Mouse (Mus musculus): Measurements from ENCODE around the gene Dlgap5.

Dlgap5 gene

DNA sequence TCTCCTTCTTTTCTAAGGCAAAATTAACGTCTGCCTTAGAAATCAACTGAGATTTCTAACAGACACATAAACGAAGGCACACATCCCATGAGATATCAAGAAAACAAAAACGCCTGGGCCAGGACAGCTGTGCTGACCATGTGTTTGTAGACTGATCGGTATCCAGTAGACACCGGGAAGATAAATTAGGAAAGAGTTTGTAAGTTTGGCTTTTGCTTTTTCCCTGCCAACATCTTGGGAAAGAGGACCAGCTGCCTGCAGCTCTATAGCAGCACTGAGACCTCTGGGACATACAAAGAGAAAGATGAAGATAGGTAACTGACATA is 422 bp upstream of the Dlgap5 start:
- POLR2A ChIA-PET = interaction anchor here in 3 of 4 experiments (0.7 to 4.8 kb wide), 19 partner anchors 9 to 150 kb away, joined by 3 to 51 read pairs (median 4); partner anchors contain the start of genes Socs4 (in 2 of the 3), Wdhd1 (in 2 of the 3) and Mapk1ip1l (in 1 of the 3)

DNA sequence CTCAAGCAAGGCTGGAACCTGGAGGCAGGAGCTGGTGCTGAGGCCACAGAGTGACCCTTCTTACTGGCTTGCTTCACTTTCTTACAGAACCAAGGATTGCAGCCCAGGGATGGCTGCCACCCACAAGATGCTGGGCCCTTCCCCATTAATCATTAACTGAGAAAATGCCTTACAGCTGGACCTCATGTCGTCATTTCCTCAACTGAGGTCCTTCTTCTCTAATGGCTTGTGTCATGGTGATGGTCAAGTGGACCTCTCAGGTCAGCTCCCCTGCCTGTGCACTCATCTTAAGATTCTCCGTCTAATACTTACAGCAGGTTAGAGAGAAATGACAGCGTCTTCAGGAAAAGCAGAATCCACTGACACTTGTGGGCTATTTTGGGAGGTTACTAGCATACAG is 861 bp downstream of the Dlgap5 start:
- ChIA-PET POLR2A (interaction anchor here in 3 of 4 experiments (0.5 to 4.8 kb wide), 21 partner anchors 10 to 151 kb away, joined by 3 to 51 read pairs (median 4); partner anchors contain the start of genes Mapk1ip1l (in 1 of the 3), Socs4 (in 1 of the 3) and Wdhd1 (in 1 of the 3)), CTCF (interaction anchor here in 3 of 4 experiments (0.7 to 2.1 kb wide), 5 partner anchors 21 to 116 kb away, joined by 4 to 9 read pairs (median 5); no protein-coding TSS in a partner anchor)

More for the DNA sequence above, 422 bp upstream of the Dlgap5 start:
- CTCF ChIA-PET = interaction anchor here in 3 of 4 experiments (0.6 to 2.1 kb wide), 8 partner anchors 17 to 444 kb away, joined by 3 to 9 read pairs (median 4); no protein-coding TSS in a partner anchor

DNA sequence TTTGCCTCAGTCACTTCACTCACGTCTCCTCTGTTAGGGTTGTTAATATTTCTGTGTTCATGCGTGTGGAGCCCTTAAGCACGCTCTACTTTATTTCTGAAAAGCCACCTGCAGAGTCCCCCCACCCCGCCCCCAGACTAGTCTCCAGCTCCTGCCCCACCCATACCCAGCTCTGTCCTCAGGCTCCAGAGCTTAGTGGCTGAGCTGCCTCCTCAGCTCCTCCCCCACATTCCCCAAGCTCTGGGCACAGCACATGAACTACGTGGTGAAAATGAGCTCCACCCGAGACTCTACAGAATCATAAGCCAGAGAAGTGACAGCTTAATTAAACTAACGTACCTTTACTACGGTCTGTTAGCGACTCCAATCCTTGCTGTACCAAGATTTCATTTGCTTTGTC is 12.2 kb downstream of the Dlgap5 start:
- POLR2A ChIA-PET = interaction anchor here (0.5 to 5.1 kb wide), 27 partner anchors 8 to 149 kb away, joined by 3 to 51 read pairs (median 4); partner anchors contain the start of genes Dlgap5 (in 3 of the 4), Lgals3 (in 1 of the 4) and Mapk1ip1l (in 1 of the 4)
- CTCF ChIA-PET = interaction anchor here (0.6 to 1.5 kb wide), 14 partner anchors 9 to 1475 kb away, joined by 3 to 15 read pairs (median 3); no protein-coding TSS in a partner anchor

DNA sequence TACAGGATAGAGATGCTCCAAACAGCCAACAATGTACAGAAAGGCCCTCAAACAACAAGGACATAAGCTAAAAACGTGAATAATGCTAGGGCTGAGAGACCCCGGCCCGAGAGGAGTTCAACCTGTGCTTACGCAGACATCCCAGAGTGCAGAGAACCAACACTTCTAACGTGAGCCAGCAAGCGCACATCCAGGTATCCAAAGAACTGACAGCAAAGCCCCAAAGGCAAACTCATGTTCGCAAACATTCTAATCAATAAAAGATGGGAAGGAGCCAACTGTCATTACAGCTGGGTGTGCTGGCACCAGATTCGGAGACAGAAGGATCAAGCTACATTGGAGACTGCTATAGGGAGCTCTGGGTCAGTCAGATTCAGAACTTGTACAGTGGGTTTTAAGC is 15.5 kb downstream of the Dlgap5 start:
- POLR2A ChIA-PET = interaction anchor here in 1 of 4 experiments (1.4 to 1.5 kb wide), 4 partner anchors 14 to 166 kb away, joined by 3 to 5 read pairs (median 3); no protein-coding TSS in a partner anchor
- CTCF ChIA-PET = interaction anchor here in 2 of 4 experiments (0.6 kb wide), 2 partner anchors 61 to 243 kb away, joined by 5 to 10 read pairs; no protein-coding TSS in a partner anchor

DNA sequence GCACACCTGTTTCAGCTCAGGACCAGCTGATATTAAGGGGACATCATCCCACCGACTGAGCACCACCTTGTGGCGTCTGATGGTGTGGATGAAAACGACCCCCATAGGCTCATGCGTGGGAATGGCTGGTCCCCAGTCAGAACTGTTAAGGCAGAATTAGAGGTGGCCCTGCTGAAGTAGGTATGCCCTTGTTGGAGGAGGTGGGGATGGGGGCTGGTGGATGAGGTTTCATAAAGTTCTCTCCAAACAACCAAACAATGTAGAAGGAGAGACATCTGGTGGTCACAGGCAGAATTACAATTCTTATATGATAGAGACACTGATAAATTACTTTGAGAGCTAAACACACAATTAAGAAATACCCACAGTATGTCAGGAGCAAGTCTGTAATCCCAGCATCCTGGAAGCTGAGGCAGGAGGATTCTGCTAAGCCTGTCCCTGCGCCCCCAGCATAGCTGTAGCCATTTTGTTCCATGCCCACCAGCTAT is 22.0 kb downstream of the Dlgap5 start:
- ChIA-PET CTCF (interaction anchor here (0.5 to 3.0 kb wide), 62 partner anchors 9 to 310 kb away, joined by 3 to 23 read pairs (median 4); partner anchors contain the start of genes Dlgap5 (in 2 of the 4), Socs4 (in 2 of the 4), Mapk1ip1l (in 1 of the 4) and Wdhd1 (in 1 of the 4)), POLR2A (interaction anchor here (0.5 to 5.6 kb wide), 27 partner anchors 9 to 121 kb away, joined by 3 to 42 read pairs (median 4); partner anchors contain the start of gene Dlgap5 (in 1 of the 4))

DNA sequence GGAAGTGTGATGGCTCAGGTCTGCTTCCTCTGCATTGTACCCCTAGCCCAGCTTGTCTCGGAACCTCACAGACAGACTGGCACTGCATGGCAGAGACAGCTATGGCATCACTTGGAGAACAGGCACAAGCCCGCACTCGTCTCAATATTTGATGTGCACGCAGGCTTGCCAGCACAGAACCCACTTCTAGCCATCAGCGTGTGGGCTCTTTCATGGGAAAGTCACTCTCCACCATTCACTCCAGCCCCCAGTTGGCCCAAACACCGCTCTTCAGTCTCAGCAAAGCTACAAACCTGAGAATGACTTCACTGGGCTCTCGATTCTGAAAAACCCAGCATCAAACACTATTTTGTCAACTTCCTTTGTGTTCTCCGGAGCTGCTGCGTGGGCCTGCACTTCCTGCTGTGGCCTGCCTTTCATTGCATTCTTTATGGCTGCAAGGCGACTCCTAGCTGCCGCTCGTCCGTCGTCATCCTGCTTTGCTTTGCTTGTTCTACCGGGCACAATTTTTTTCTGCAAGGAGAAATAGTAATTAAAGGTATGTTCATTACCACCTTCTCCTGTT is 22.7 kb downstream of the Dlgap5 start:
- ChIA-PET CTCF (interaction anchor here (0.5 to 3.0 kb wide), 38 partner anchors 11 to 712 kb away, joined by 3 to 23 read pairs (median 5); partner anchors contain the start of genes Dlgap5 (in 2 of the 4), Socs4 (in 2 of the 4), Mapk1ip1l (in 1 of the 4) and Wdhd1 (in 1 of the 4)), POLR2A (interaction anchor here in 3 of 4 experiments (0.9 to 5.6 kb wide), 26 partner anchors 10 to 120 kb away, joined by 3 to 42 read pairs (median 4); no protein-coding TSS in a partner anchor)

DNA sequence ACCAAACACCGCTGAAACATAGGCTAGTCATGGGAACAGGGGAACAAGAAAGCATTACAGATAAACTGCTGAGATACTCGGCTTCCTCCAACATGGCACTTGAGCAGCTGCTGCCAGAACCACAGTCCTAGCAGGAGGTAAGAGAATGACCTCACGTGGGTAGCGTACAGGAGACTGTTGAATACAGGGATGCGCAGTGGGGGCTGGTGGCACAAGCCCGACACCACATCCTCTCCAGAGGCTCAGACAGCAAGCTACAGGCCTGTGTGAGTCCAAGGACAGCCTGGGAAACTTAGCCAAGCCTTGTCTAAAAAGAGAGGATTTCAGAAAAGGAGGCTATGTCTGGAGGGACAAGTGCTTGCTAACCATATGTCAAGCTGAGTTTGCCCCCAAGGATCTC is 23.2 kb downstream of the Dlgap5 start:
- POLR2A ChIA-PET = interaction anchor here in 2 of 4 experiments (1.3 to 5.6 kb wide), 14 partner anchors 10 to 59 kb away, joined by 3 to 42 read pairs (median 7); no protein-coding TSS in a partner anchor
- CTCF ChIA-PET = interaction anchor here (0.7 to 3.0 kb wide), 9 partner anchors 16 to 712 kb away, joined by 3 to 23 read pairs (median 9); partner anchors contain the start of genes Socs4 (in 1 of the 4) and Wdhd1 (in 1 of the 4)

DNA sequence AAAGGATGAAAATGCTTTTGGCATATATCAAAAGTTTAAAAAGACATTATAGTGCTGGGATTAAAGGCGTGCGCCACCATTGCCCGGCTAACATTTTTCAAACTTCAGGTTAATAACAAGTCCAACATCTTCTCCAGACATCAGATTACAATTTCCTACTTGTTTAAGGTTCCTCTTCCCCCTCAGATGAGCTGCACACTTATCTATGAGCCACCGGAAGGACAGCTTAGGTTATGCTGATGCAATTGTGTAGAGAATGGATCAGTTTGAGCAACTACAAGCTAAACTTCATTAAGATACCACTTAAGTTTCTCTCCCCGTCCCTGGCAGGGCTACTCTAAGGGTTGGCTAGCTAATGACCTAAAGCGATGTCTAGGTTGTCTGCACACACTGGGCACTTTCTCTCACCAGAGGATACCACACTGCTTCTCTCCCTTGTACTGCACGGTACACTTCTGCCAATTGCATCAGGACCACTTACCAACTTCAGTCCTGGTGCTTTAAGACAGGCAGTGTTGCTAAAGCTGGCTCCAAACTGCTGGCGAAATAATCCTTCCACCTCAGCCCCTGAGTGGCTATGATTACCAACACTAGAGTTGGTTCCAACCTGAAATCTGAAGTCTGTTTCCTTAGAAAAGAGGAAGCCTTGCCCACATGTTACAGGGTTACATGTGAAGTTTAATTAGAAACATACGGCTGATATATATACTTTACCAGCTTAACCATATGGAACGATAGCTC is 24.7 kb downstream of the Dlgap5 start:
- CTCF ChIA-PET = interaction anchor here in 3 of 4 experiments (0.7 to 2.1 kb wide), 7 partner anchors 13 to 117 kb away, joined by 3 to 10 read pairs (median 4); partner anchors contain the start of genes Socs4 (in 1 of the 3) and Wdhd1 (in 1 of the 3)
- POLR2A ChIA-PET = interaction anchor here in 3 of 4 experiments (0.7 to 5.6 kb wide), 15 partner anchors 9 to 117 kb away, joined by 3 to 42 read pairs (median 3); partner anchors contain the start of genes Socs4 (in 1 of the 3) and Wdhd1 (in 1 of the 3)

DNA sequence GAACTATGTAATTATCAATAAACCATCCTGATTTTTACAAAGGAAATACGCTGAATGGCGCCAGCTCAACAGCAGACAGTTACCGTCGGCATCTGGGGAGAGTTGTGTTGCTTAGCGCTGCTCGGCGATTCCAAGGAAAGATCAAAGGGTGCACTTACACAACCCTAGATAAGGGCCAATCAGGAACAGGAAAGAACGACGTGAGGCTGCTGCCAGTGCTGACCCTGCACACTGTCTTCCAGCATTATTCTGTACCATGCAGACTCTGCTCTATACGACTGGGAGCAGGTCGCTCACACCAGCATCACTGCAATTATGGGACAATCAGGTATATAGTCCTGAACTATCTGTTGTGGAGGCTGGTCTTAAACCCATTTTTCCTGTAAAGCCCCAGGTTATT is 32.1 kb downstream of the Dlgap5 start:
- ChIA-PET POLR2A (interaction anchor here (0.7 to 6.4 kb wide), 15 partner anchors 9 to 107 kb away, joined by 3 to 42 read pairs (median 4); partner anchors contain the start of gene Lgals3 (in 2 of the 4)), CTCF (interaction anchor here in 2 of 4 experiments (0.6 to 1.4 kb wide), 2 partner anchors 12 to 32 kb away, joined by 3 to 9 read pairs; no protein-coding TSS in a partner anchor)

DNA sequence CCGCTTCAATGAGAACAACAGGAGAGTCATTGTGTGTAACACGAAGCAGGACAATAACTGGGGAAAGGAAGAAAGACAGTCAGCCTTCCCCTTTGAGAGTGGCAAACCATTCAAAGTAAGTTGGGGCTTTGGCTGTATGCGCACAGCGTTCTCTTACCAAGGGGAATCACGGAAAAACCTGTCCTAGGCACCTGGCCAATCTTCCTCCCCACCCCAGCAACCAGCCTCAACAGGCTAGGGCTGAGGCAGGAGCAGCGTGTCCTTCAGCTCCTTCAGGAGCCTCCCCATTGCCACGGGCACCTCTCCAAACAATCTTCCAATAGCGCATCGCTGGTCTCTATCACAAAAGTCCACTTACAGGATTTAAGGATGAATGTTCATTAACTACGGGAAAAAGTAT is 33.6 kb downstream of the Dlgap5 start:
- POLR2A ChIA-PET = interaction anchor here (0.5 to 9.7 kb wide), 12 partner anchors 9 to 626 kb away, joined by 3 to 87 read pairs (median 4); partner anchors contain the start of genes Lgals3 (in 1 of the 4) and Mapk1ip1l (in 1 of the 4)
- CTCF ChIA-PET = interaction anchor here in 3 of 4 experiments (0.7 to 1.3 kb wide), 3 partner anchors 12 to 144 kb away, joined by 3 read pairs; no protein-coding TSS in a partner anchor

DNA sequence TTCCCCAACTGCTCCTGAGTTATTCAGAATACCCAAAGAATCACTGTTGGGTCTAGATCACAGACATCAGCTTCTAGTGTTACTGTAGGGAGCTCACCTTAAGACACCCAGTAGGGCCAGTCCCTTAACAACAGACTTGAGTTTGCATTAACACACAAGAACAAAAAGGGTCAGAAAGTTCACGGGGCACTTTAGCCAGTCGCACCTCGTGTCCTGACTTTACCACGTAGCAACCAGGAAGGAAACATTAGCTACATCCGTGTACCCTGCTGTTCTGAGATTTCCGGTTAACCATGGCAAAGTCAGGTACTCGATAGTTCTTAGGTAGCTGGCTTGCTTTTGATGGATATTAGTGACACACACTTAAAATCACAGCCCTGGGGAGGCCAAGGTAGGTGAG is 34.3 kb downstream of the Dlgap5 start:
- POLR2A ChIA-PET = interaction anchor here in 3 of 4 experiments (0.5 to 9.7 kb wide), 14 partner anchors 8 to 631 kb away, joined by 3 to 87 read pairs (median 5); partner anchors contain the start of genes Lgals3 (in 2 of the 3) and Mapk1ip1l (in 1 of the 3)
- CTCF ChIA-PET = interaction anchor here in 2 of 4 experiments (0.5 to 1.3 kb wide), 4 partner anchors 23 to 145 kb away, joined by 3 read pairs; no protein-coding TSS in a partner anchor

DNA sequence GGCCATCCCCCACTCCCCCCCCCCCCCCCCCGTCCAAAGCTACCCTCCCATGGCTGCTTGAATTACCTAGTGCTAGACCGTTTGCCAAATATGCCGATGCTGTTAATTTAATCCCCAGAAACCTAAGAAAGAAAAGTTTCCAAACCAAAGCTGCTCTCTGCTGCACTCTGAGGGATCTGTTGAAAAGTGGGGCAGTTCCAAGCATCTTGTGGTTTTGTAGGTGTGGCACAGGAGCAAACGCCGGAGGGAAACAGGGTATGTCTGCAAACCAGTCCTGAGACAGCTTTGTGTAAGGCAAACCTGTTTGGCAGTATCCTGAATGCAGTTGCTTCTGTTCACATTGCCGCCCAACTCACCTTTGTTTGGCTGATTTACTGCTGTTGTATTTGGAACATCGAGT is 39.9 kb downstream of the Dlgap5 start:
- ChIA-PET POLR2A (interaction anchor here in 3 of 4 experiments (0.6 to 9.7 kb wide), 26 partner anchors 10 to 159 kb away, joined by 3 to 87 read pairs (median 4); partner anchors contain the start of genes Lgals3 (in 2 of the 3) and Mapk1ip1l (in 1 of the 3)), CTCF (interaction anchor here (0.5 to 1.9 kb wide), 8 partner anchors 10 to 337 kb away, joined by 3 to 7 read pairs (median 4); no protein-coding TSS in a partner anchor)

DNA sequence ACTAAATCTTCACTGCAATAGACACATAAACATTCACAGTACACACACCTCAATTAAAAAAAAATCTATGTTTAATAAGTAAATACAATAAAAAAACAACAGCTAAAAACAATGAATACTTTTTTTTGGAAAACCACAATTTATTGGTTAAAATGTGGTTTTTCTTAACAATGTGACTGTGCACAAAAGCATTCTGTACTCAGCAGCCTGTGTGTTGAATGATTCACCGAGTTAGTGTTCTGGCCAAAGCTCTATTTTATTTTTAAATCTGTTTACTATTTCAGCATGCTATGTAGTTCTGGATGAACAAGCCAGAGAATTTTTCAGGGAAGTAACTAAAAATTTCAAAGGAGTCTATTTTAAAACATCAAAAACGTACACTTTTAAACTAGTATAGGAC is 41.7 kb downstream of the Dlgap5 start:
- ChIA-PET CTCF (interaction anchor here in 1 of 4 experiments (0.8 kb wide), 1 partner anchor 48 kb away, joined by 3 read pairs; no protein-coding TSS in a partner anchor), POLR2A (interaction anchor here in 2 of 4 experiments (0.8 to 9.7 kb wide), 8 partner anchors 9 to 79 kb away, joined by 3 to 87 read pairs (median 4); partner anchors contain the start of genes Lgals3 (in 2 of the 2) and Mapk1ip1l (in 1 of the 2))

DNA sequence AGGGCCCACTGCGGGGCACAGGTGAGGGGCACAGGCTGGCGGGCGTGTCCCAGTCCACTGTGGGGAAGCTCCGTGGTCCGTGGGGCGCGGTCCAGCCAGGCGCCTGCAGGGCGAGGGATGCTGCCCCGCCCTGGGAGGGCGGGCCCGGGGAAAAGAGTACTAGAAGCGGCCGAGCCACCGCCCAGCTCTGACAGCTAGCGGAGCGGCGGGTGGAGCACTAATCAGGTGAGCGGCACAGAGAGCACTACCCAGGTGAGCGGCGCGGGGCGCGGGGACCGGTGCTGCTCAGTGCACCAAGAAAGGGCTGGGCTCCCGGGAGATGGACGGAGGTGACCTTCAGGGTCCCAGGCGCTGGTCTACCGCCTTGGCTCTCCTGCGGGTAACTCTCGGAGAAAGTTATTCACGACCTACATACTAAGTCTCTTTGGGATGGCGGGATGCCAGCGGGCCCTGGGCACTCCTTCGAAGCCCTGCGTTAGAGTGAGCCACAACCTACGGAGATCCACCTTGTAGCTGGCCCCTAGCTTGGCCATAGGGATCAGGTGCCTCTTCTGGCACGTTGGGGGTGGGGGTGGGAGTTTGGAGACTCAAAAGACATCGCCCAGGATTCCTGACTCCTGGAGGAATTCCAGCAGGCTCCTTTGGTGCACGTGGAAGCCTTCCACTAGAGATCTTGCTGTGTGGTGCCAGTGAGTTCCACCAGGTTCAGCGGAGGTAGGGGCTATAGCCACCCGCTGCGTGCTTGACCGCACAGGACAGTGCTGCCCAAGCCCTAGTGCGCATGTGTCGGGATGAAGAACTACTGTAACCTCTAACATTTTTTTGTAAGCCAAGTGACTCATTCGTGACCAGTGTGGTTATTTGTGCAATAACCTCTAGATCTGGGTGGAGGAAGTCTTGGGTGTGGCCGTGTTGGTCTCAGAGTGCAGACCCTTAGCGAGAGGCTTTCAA is 44.2 kb downstream of the Dlgap5 start:
- POLR2A ChIA-PET = interaction anchor here (0.6 to 2.1 kb wide), 21 partner anchors 8 to 275 kb away, joined by 3 to 10 read pairs (median 4); partner anchors contain the start of genes Ktn1 (in 1 of the 4), Mapk1ip1l (in 1 of the 4), Socs4 (in 1 of the 4) and Wdhd1 (in 1 of the 4)
- CTCF ChIA-PET = interaction anchor here in 3 of 4 experiments (0.6 to 1.0 kb wide), 3 partner anchors 12 to 82 kb away, joined by 3 to 9 read pairs (median 3); no protein-coding TSS in a partner anchor

DNA sequence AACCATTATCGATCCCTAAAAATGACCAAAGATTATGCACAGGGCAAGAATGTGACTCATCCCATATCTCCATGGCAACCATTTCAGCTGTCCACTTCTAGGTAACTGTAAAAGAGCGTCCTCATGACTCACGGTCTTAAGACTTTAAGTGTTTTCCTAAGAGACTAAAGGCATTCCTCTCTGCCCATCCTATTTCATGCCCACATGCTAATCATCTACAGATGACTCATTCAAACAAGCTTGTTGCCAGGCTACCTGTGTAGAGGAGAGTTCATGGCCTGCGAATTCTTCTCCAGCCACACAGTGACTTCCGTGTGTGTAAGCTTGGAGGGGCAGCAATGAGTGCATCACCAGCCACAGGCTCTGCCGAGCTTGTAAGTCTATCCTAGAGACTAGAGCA is 46.5 kb downstream of the Dlgap5 start:
- ChIA-PET CTCF (interaction anchor here in 2 of 4 experiments (0.6 to 0.7 kb wide), 2 partner anchors 17 to 95 kb away, joined by 3 read pairs; no protein-coding TSS in a partner anchor), POLR2A (interaction anchor here in 2 of 4 experiments (0.6 to 2.6 kb wide), 10 partner anchors 9 to 101 kb away, joined by 3 to 9 read pairs (median 3); no protein-coding TSS in a partner anchor)

All from embryonic stem cell, embryonic (primary cell).